Mouse (Mus musculus) right cerebral cortex, postnatal 25 days (tissue): ENCODE results near the gene Tmem127.
"Not testable (repeated sequence)": the region's sequence is repeated elsewhere in the genome, so short reads cannot be mapped to it uniquely, and the experiment has no call there.

ENCODE experiments used
- DNase-seq: peaks from one replicate; pipeline ENCODE4 v3.0.0; 2022

Gene Tmem127

GRCm38 (mm10) chr2:127247592-127248333 is at the start of gene Tmem127, which contains the start of gene Ciao1:
Gene Tmem127 (plus strand): TSS chr2:127247908.
Gene Ciao1 (minus strand): TSS chr2:127247816.
- peak; percentile 98 for DNase-seq

DNA sequence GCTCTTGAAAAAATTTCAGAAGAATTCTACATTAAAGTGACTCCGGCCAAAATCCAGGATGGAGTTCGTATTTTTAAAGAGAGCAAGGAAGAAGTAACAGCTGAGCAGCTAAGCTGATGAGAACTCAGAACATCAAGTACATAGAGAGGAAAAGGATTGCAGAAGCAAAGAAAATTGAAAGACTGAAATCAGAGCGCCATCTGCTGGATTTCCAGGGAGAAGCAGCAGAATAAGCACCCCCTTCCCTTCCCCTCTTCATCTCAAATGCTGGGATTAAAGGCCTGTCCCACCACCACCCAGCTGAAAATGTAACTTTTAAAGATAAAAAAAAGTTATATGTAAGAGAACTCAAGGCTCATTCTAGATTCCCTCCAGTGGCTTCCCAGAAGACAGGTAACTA is 42.8 kb upstream of the Tmem127 start:
- DNase-seq: peak; percentile 38

GRCm38 (mm10) chr2:127205936-127206335 is 41.8 kb upstream of the Tmem127 start:
- not testable (repeated sequence) for DNase-seq

DNA sequence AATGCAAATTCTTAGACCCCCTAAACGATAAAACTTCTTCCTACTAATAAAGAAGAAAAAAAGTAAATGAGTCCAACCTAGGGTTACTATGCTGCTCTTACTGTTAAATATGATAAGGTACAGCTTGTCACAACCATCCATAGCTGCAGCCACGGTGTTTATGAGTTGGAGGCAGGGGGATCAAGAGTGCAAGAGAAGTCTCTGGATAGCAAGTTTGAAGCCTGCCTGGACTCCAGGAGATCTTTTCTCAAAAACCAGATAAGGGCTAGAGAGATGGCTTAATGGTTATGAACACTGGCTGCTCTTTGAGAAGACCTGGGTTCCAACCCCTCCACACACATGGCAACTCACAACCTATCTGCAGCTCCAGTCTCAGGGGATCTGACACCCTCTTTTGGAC is 40.8 kb upstream of the Tmem127 start:
- no peak for DNase-seq

- peak; percentile 92 for DNase-seq
These were observed 39.9 kb upstream of the Tmem127 start, which contains the start of the genes 1810024B03Rik and Snrnp200 for GRCm38 (mm10) chr2:127207547-127208451. Gene 1810024B03Rik (minus strand): TSS chr2:127208280. Gene Snrnp200 (plus strand): TSS chr2:127208386.

- DNase-seq: no peak
These were observed 39.3 kb upstream of the Tmem127 start for GRCm38 (mm10) chr2:127208452-127208769.

GRCm38 (mm10) chr2:127210701-127211100 is 37.0 kb upstream of the Tmem127 start:
- DNase-seq: no peak

DNA sequence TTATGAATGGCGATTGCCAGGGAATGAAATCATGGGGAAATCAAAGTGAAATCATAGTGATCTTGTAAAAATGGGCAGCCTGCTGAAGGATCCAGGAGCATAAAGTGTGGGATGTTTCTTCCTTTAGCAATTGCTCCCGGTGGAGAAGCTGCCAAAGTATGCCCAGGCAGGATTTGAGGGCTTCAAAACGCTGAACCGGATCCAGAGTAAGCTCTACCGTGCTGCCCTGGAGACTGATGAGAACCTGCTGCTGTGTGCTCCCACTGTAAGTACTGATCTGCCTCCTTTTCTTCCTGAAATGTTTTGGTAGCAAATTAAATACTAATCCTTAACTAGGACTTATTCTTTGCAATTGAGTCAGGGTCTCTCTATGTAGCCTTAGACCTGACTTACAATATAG is 30.0 kb upstream of the Tmem127 start:
- no peak for DNase-seq

- no peak for DNase-seq
These were observed 22.4 kb upstream of the Tmem127 start for GRCm38 (mm10) chr2:127225261-127225660.

GRCm38 (mm10) chr2:127237897-127238610 is 9.7 kb upstream of the Tmem127 start:
- no peak for DNase-seq

- DNase-seq: no peak
These were observed 7.6 kb upstream of the Tmem127 start for GRCm38 (mm10) chr2:127240065-127240464.

GRCm38 (mm10) chr2:127248334-127249004 is 761 bp downstream of the Tmem127 start:
- DNase-seq: peak; percentile 63

- no peak for DNase-seq
These were observed 2.7 kb downstream of the Tmem127 start for GRCm38 (mm10) chr2:127250291-127251008.

DNA sequence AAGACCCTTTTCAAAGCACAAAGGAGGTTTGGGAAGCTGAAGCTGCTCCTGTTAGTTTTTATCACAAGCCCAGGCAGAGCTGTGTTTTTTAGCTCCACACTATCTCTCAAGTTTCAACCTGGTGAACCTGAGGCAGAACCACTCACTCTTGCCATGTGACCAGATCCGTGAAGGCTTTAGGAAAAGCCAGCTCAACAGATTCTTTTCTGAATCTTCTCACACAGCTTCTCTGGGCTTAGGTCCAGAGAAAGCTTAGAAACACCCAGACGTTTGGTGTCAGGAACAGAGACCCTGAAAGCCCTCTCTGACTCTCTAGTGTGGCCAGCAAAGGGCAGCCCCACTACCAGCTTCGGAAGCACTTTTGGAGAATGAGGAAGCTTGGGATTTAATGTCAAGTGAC is 3.7 kb downstream of the Tmem127 start:
- no peak for DNase-seq

- no peak for DNase-seq
These were observed 4.3 kb downstream of the Tmem127 start for GRCm38 (mm10) chr2:127251880-127252527.

DNA sequence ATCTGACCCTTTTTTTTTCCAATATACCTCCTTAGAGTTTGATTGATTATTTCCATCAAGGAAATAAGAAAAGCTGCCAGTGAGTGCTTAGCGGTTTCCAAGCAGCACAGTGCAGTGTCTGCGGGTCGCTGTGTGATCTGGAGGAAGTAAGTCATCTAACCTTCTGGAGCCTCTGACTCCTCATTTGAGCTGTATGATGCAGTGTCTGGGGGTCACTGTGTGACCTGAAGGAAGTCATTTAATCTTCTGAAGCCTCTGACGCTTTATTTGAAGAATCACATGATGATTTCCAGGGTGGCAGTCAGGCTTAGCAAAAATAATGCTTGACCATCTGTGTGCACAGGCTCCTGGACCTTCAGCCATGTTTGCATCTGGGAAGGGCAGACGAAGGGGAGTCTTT is 5.1 kb downstream of the Tmem127 start:
- DNase-seq: no peak

- no peak for DNase-seq
These were observed 7.0 kb downstream of the Tmem127 start for GRCm38 (mm10) chr2:127254604-127255134.

- DNase-seq: no peak
These were observed 7.6 kb downstream of the Tmem127 start for GRCm38 (mm10) chr2:127255294-127255693.

- DNase-seq: no peak
These were observed 11.6 kb downstream of the Tmem127 start for GRCm38 (mm10) chr2:127259340-127259739.

- no peak for DNase-seq
These were observed 14.8 kb downstream of the Tmem127 start for GRCm38 (mm10) chr2:127262480-127262879.

- no peak for DNase-seq
These were observed 20.1 kb downstream of the Tmem127 start for GRCm38 (mm10) chr2:127267854-127268253.
